Mouse (Mus musculus): Measurements from ENCODE around the gene Ccdc85b.

GRCm38 (mm10) chr19:5429219-5429618, 28.5 kb downstream of the Ccdc85b start:
- TF ChIP-seq POLR2A (IDR thresholded peaks at IDR 0.05; ENCODE audit: borderline replicate concordance, control insufficient read depth, low read depth, low read length) (no peak), CTCF (IDR thresholded peaks at IDR 0.05; ENCODE audit: control insufficient read depth, insufficient read depth, low read length) (no peak)
